Mouse (Mus musculus) forebrain, embryonic 11.5 days (tissue): ENCODE measurements at regions not wholly inside any gene's neighbourhood (a gene's known extent, or its start where the extent isn't known, plus 50 kb on each side); places are given as distances from the start of the nearest gene placed in this dataset.

ENCODE experiments used
- ATAC-seq: fragments of 200-750 bp; cut with Nextera tagmentation; replicated peaks from 2 replicates; pipeline ENCODE4 v1.8.0; 2017; ENCODE audit warnings: moderate TSS enrichment; ENCODE audit not compliant: low FRiP score
- DNase-seq: peaks from one replicate; pipeline ENCODE4 v3.0.0-alpha.2; 2017; ENCODE audit warnings: low spot score
- H3K27ac ChIP-seq: fragments of 300-500 bp; sonication (generic); 2 replicates; pipeline ENCODE4 v1.5.1; 2014; ENCODE audit warnings: low read depth, low read length
- H3K27me3 ChIP-seq: fragments of 300-500 bp; sonication (generic); 2 replicates; pipeline ENCODE4 v1.6.1; 2014; ENCODE audit warnings: mild to moderate bottlenecking, low read length, mixed read lengths; ENCODE audit not compliant: control insufficient read depth, insufficient read depth
- H3K36me3 ChIP-seq: fragments of 300-500 bp; sonication (generic); 2 replicates; pipeline ENCODE4 v1.6.1; 2014; ENCODE audit warnings: mild to moderate bottlenecking, low read length, moderate library complexity, mixed read lengths; ENCODE audit not compliant: control insufficient read depth, insufficient read depth
- H3K4me1 ChIP-seq: fragments of 300-500 bp; sonication (generic); replicated peaks from 2 replicates; pipeline ENCODE4 v1.6.1; 2014; ENCODE audit warnings: low read length, mixed read lengths; ENCODE audit not compliant: control insufficient read depth, insufficient read depth
- H3K4me2 ChIP-seq: fragments of 300-500 bp; sonication (generic); 2 replicates; pipeline ENCODE4 v1.6.1; 2014; ENCODE audit warnings: low read depth, mild to moderate bottlenecking, low read length, moderate library complexity, mixed read lengths; ENCODE audit not compliant: severe bottlenecking
- H3K4me3 ChIP-seq: fragments of 300-500 bp; sonication (generic); 2 replicates; pipeline ENCODE4 v1.5.1; 2014; ENCODE audit warnings: low read depth, low read length
- H3K9ac ChIP-seq: fragments of 300-500 bp; sonication (generic); 2 replicates; pipeline ENCODE4 v1.6.1; 2014; ENCODE audit warnings: low read length
- H3K9me3 ChIP-seq: fragments of 300-500 bp; sonication (generic); 2 replicates; pipeline ENCODE4 v1.6.1; 2016; ENCODE audit warnings: low read length, mixed read lengths; ENCODE audit not compliant: control insufficient read depth
- WGBS: fragments of 180-500 bp; shearing (Covaris S2); extraction: QIAGEN DNeasy Blood & Tissue Kit; methylation state at CpG from one replicate; pipeline ENCODE4 v1.1.7; 2014; 5-methylcytosine and 5-hydroxymethylcytosine counted together

- ATAC-seq (no peak), DNase-seq (no peak)
- Histone ChIP-seq H3K27ac (no peak overlapping the region), H3K4me3 (no peak overlapping the region), H3K9me3 (no peaks in the 10 kb centered on the region), H3K9ac (no peak overlapping the region), H3K4me2 (no peak overlapping the region), H3K27me3 (no peaks in the 10 kb centered on the region), H3K36me3 (no peaks in the 10 kb centered on the region), H3K4me1 (no peaks in the 10 kb centered on the region)
- 87% methylated on average over 5 of the region's 5 CpGs for WGBS
Observed at GRCm38 (mm10) chr10:37473086-37473485, 334.4 kb upstream of the Marcks start.

- Histone ChIP-seq H3K4me1 (no peaks in the 10 kb centered on the region), H3K36me3 (no peaks in the 10 kb centered on the region), H3K9ac (no peak overlapping the region), H3K4me2 (no peak overlapping the region), H3K27me3 (no peaks in the 10 kb centered on the region), H3K4me3 (no peak overlapping the region), H3K27ac (no peak overlapping the region), H3K9me3 (no peaks in the 10 kb centered on the region)
- 74% methylated on average over 2 of the region's 2 CpGs for WGBS
- no peak for DNase-seq
- no peak; the same call in 1 of the 2 replicates for ATAC-seq
Observed at GRCm38 (mm10) chr10:37457384-37457783, 318.7 kb upstream of the Marcks start.

GRCm38 (mm10) chr10:37449894-37450293 is 311.2 kb upstream of the Marcks start:
- DNase-seq, result no peak
- no peaks in the 10 kb centered on the region for H3K27me3 ChIP-seq
- H3K4me1 ChIP-seq, result no peaks in the 10 kb centered on the region
- H3K4me3 ChIP-seq, result no peak overlapping the region
- H3K36me3 ChIP-seq, result no peaks in the 10 kb centered on the region
- H3K9ac ChIP-seq, result no peak overlapping the region
- no peak overlapping the region for H3K27ac ChIP-seq
- H3K9me3 ChIP-seq, result no peaks in the 10 kb centered on the region
- no peak overlapping the region for H3K4me2 ChIP-seq
- no peak for ATAC-seq
- WGBS, result 90% methylated on average over 2 of the region's 2 CpGs

GRCm38 (mm10) chr10:37447333-37448204 is 308.8 kb upstream of the Marcks start:
- no peak overlapping the region for H3K4me2 ChIP-seq
- H3K9me3 ChIP-seq, result no peaks in the 10 kb centered on the region
- no peak overlapping the region for H3K9ac ChIP-seq
- ATAC-seq (no peak), DNase-seq (no peak)
- H3K36me3 ChIP-seq, result no peaks in the 10 kb centered on the region
- no peak overlapping the region for H3K27ac ChIP-seq
- H3K4me3 ChIP-seq, result no peak overlapping the region
- 83% methylated on average over 4 of the region's 4 CpGs for WGBS
- H3K27me3 ChIP-seq, result no peaks in the 10 kb centered on the region
- H3K4me1 ChIP-seq, result no peaks in the 10 kb centered on the region

- Histone ChIP-seq H3K9ac (no peak overlapping the region), H3K4me1 (peaks cover 15% of the 10 kb centered on the region), H3K27me3 (no peaks in the 10 kb centered on the region), H3K27ac (peak overlapping the region; percentile 34), H3K4me2 (no peak overlapping the region), H3K4me3 (no peak overlapping the region), H3K36me3 (no peaks in the 10 kb centered on the region), H3K9me3 (no peaks in the 10 kb centered on the region)
- WGBS, result 15% methylated on average over 4 of the region's 4 CpGs
- peak; percentile 53 for DNase-seq
- ATAC-seq, result peak; percentile 89
Observed at GRCm38 (mm10) chr10:37439863-37440613, 301.3 kb upstream of the Marcks start.

- no peak overlapping the region for H3K27ac ChIP-seq
- no peak overlapping the region for H3K9ac ChIP-seq
- H3K36me3 ChIP-seq, result no peaks in the 10 kb centered on the region
- H3K9me3 ChIP-seq, result no peaks in the 10 kb centered on the region
- no peak overlapping the region for H3K4me2 ChIP-seq
- H3K4me1 ChIP-seq, result peaks cover 17% of the 10 kb centered on the region
- H3K27me3 ChIP-seq, result no peaks in the 10 kb centered on the region
- no peak overlapping the region for H3K4me3 ChIP-seq
- no peak for DNase-seq
- no peak for ATAC-seq
- 81% methylated on average over 3 of the region's 3 CpGs for WGBS
Observed at GRCm38 (mm10) chr10:37438312-37438711, 299.6 kb upstream of the Marcks start.

GRCm38 (mm10) chr10:37436849-37437248 is 298.1 kb upstream of the Marcks start:
- H3K9ac ChIP-seq, result no peak overlapping the region
- ATAC-seq (no peak), DNase-seq (no peak)
- peak overlapping the region; percentile 53; the same call in 1 of the 2 replicates for H3K27ac ChIP-seq
- no peak overlapping the region for H3K4me3 ChIP-seq
- no peaks in the 10 kb centered on the region for H3K27me3 ChIP-seq
- no peak overlapping the region for H3K4me2 ChIP-seq
- H3K9me3 ChIP-seq, result no peaks in the 10 kb centered on the region
- H3K4me1 ChIP-seq, result peaks cover 17% of the 10 kb centered on the region
- H3K36me3 ChIP-seq, result no peaks in the 10 kb centered on the region

- Histone ChIP-seq H3K27me3 (no peaks in the 10 kb centered on the region), H3K9me3 (no peaks in the 10 kb centered on the region), H3K9ac (no peak overlapping the region), H3K4me2 (no peak overlapping the region), H3K4me1 (peaks cover 11% of the 10 kb centered on the region), H3K27ac (peak overlapping the region; percentile 74), H3K36me3 (no peaks in the 10 kb centered on the region), H3K4me3 (no peak overlapping the region)
- WGBS, result 39% methylated on average over 5 of the region's 5 CpGs
- no peak for DNase-seq
- ATAC-seq, result peak; percentile 97
Observed at GRCm38 (mm10) chr10:37434229-37434628, 295.5 kb upstream of the Marcks start.
